Mouse (Mus musculus) brain, embryonic 14.5 days (tissue): ENCODE measurements around the gene Tfap2a. TPM values are rescaled to one million over a fixed set of nuclear protein-coding genes. Genes with fewer than 3 reads are reported as not detected.

Source experiments
- DNase-seq: peaks from one replicate; pipeline ENCODE4 v3.0.0-alpha.2; 2011; ENCODE audit warnings: low read depth
- CTCF ChIP-seq: fragments of 200-500 bp; IDR thresholded peaks from 2 replicates; pipeline ENCODE4 v1.5.1; 2012; ENCODE audit warnings: inconsistent platforms, mild to moderate bottlenecking, moderate library complexity, borderline replicate concordance; ENCODE audit not compliant: insufficient read depth, insufficient read length; ENCODE audit errors: extremely low read depth
- POLR2A ChIP-seq: fragments of 200-500 bp; IDR thresholded peaks from 2 replicates; pipeline ENCODE4 v1.6.1; 2012; ENCODE audit warnings: mild to moderate bottlenecking, inconsistent platforms, borderline replicate concordance; ENCODE audit not compliant: poor library complexity, insufficient read depth, insufficient read length, severe bottlenecking; ENCODE audit errors: extremely low read depth
- polyA plus RNA-seq: library from polyadenylated mRNA; depleted of rRNA; stranded (reverse); fragments of >200 nt; gene quantifications from 2 replicates; pipeline ENCODE4 v1.2.3, GENCODE M21; 2012; rRNA removed

Gene Tfap2a
- polyA plus RNA-seq, 1 experiment = 19.9 TPM

DNA sequence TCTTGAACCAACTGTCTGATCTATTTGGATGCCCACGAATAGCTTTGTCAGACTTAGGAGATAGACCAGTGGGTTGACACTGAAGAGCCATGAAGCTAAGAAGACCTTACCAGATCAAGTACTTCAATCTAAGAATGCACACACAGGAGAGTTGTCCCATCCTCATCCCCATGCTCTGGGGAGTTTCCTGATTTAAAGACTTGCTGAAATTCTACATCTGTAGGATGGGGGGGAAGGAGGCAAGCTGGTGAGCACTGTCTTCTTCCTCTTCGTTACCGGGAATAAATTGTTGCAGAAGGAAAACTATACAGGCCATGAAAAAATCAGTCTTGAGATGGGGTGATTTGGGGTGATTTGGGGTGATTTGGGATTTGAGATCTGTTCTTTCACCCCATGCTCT lies 30.5 kb downstream of the Tfap2a start:
- no peak for DNase-seq
- no peak for TF ChIP-seq CTCF

DNA sequence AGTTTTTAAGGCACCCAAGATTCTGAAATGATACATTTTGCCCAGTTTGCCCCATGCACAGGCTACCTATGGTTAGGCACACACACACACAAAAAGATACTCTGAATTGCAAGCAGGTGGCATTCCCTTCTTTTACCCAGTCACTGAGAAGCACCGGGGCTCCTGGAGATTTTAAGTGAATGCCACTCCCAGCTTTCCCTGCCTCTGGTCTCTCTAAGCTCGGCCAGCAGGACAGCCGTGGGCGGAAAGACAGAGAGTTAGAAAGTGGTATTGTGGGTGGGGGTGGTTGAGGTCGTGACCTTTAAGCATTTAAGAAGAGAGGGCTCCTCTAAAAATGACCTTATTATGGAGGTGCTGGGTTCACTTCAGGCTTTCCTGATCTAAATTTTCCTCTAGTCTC lies 31.6 kb downstream of the Tfap2a start:
- DNase-seq = no peak
- TF ChIP-seq POLR2A (no peak), CTCF (no peak)

DNA sequence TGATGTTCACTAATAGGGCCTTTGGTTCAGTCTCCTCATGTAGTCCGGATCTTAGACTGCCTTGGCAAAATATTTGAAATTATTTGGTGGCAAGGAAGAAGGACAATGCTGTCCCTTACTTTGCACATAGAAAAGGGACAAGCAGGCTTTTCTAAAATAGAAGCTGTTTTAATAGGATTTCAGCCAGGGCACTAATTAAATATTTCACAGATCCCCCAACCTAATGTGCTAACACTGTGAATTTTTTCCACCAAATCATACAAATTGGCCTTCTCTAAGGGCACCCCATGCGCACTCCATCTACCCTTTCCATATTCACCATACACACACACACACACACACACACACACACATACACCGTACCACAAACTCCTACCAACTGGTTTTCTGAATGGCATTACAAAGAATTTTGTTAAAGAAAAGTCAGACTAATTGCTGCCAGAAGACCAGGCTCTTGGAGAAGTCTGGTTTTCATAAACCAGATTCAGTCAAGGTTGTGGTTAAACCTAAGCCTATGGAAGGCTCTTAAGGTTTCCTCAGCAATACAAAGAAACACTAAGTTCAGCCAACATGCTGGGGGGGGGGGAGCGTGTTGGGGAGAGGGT lies 32.3 kb downstream of the Tfap2a start:
- no peak for DNase-seq
- TF ChIP-seq POLR2A (no peak), CTCF (no peak)

DNA sequence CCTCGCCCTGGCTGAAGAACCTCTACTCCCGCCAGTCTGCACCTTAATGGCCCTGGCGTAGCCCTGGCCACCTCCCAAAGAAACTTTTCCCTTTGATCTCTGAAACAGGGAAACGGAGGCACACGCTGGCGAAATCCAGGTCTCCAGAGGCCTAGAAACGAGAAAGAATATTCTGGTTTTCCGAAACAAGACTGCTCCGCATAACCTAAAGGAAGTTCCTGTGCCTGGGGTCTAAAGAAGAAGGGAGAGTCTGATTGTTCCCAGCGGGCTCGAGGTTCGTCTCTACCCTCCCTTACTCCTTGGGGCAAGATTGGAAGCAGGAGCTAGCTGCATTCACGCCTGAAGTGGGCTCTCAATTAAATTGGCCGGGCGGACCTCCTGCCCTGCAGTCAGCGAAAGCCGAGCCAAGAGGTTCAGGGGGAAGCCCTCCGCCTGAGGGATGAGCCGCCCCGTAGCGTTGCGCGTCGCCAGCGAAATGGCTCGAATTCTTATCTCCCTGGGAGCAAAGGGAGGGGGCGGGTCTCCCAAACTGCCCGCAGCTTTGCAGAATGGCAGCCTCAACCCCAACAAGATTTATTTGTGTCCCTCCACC lies 33.2 kb downstream of the Tfap2a start:
- DNase-seq = peak; percentile 54
- TF ChIP-seq POLR2A (no peak), CTCF (no peak)

DNA sequence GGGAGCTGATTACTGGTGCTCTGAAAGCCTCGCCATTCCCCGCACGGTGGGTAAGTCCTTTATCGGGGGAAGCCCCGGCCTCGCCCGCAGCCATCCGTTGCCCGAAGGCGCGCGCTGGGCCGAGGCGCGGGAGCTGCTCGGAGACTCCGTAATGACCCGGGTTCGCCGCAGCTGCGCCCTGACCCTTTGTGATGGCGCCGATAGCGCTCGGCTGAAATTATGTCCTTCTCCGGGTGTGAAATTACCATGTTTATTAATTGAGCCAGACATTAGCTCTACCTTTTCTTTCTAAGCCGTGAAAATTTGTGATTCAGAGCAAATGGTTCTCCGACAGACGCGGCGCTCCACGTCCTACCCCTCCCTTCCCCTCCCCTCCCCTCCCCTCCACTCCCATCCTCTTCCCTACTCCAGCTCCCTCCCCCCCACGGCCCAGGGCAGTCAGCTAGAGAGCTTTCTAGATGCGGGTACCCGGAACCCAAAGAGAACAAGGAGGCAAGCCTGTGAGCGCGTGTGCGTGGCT lies 34.1 kb downstream of the Tfap2a start:
- DNase-seq = peak; percentile 73
- TF ChIP-seq CTCF (no peak), POLR2A (no peak)

DNA sequence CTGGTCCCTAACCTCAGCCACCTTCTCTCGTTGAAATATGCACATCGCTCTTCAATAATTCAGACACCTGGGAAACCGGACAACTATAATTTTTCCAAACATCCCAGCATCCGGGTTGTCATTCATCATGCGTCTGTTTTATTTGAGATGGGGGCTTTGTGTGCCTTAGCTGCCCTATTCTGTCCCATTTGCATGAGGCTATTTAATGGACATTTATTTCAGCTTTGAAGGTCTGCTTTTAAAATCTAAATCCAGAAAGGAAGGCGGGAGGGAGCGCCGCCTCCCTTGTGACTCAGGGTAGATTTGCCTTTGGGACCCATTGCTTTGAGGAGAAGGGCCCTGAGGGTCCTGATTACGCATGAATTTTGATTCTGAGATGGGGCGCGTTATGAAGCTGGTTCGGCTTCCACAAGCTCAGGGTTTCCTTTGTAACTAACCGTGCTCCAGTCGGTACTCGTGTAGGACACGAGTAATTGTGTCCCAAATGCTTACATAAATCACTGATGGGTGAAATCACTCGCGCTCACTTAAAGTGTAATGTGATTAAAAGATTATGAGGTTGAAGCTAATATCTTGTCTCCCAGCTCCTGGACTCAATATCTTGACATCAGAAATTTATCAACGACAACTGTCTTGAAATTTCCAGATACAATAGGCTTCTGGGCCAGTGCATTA lies 34.9 kb downstream of the Tfap2a start:
- DNase-seq = peak; percentile 58
- TF ChIP-seq CTCF (no peak), POLR2A (no peak)

DNA sequence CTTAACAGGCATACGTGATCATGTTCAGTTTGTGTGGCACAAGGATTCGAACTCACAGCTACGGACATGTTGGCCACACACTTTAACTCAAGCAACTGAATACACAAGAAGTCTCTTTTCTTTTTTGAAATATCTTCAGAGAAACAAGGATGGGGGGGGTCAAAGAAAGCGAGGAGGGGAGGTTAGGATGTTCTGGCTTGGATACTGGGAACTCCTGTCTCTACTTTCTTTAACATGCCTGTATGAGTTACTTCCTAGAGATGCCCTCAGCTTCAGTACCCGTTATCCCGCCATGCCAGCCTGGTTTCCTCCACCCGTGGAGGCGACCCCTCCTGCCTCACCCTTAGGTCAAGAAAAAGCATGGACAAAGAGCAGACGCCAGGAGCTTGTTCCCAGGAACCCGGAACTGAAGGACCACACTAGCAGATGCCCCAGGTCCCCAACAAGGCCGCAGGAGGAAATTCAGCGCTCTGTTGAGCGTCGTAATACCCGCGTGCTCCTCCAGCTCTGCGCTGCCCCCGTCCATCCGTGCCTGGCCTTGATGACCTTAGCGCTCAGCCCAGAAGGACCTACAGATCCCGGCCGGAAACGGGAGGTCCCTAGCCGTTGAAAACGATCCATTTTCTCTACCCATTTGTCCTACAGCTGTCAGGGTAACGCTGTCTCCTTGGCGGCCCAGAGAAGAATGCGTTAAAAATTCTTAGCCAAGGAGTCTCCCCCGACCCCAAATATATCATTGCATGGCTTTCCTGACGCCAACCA lies 35.6 kb downstream of the Tfap2a start:
- DNase-seq = no peak

DNA sequence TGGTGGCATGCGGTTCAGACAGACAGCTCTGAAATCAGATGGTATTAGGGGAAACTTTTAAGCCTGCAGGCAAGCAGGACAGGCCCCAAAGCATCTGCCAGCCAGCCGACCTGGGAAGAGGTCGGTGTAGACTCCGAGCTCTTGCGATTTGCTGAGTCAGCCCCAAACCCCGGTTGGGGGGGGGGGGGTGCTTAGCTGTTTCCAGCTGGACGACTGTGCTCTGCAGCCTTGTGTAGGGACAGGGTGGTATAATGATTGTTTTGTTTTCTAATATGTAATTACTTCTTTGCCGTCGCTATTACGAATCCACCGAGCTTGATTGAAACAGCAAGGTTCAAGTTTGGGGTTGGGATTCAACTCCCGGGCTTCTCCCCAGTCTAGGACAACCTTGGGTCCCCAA lies 36.5 kb downstream of the Tfap2a start:
- TF ChIP-seq CTCF (no peak), POLR2A (no peak)
- DNase-seq = no peak

More for the DNA sequence above, 35.6 kb downstream of the Tfap2a start:
- TF ChIP-seq CTCF (no peak), POLR2A (no peak)

DNA sequence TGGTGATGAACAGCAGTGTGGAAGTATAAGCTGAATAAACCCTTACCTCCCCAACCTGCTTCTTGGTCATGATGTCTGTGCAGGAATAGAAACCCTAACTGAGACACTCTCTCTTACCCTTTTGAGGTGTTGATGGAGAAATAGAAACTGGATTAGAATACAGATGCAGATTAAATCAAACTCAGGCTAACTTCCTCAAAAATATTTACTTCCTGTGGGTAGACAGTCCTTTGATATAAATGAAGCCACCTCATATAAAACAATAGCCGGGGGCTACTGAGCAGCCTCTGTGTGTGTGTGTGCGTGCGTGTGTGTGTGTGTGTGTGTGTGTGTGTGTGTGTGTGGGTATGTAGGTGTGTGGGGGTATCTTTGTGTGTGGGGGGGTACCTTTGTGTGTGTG lies 52.4 kb downstream of the Tfap2a start:
- DNase-seq = no peak
- TF ChIP-seq CTCF (no peak), POLR2A (no peak)

DNA sequence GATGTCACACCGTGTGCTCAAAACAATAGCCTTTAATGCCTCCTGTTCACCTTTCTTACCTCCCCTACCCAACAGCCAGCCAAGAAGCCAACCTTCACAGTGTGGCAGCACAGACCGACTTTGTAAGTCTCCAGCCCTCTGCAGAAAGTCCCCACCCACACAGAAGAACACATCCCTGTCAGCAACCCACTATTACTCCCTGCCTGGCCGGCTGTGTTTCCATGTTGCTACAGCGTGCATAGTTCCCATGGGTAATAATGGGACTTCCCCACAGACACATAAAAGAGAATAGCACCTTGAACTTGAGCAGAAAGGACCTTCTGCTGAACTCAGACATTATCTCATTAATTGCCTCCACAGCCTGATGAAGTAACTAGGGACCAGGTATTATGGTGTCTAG lies 61.4 kb downstream of the Tfap2a start:
- DNase-seq = no peak
- TF ChIP-seq POLR2A (no peak), CTCF (no peak)

Other genes with a start within 250 kb of the Tfap2a start
- 2.0 and 4.2 TPM in 2 replicates for gene Gcnt2, start 121.4 kb upstream of the Tfap2a start, polyA plus RNA-seq